Mouse (Mus musculus) v-Abl transformed pro-B cells (cell line): Measurements from ENCODE around the gene Spata5.

Experiments used
- in situ Hi-C, 2 experiments: fragments of 400-800 bp; cut with MboI; formaldehyde crosslinking; loops; one replicate each; pipeline ENCODE4 v1.15.1; 2025; ENCODE audit not compliant: unreplicated experiment in 2 of 2

The Spata5 gene

DNA sequence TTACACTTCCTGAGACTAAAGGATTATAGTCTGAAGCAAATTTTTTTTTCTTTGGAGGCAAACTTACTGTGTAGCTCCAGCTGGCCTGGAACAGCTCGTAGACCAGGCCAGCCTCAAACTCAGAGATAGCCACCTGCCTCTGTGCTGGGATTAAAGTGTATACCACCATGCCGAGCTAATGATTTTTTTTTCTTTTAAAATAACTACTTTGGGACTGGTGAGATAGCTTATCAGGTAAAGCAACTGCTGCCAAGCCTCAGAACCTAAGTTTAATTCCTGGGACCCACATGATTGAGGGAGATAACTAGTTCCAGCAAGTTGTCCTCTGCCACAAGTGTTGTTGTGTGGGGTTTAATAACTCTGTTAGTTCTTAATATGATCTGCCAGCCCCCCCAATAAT, 139.6 kb downstream of the Spata5 start:
- in situ Hi-C loops: no loop called here

- in situ Hi-C loops: no loop called here
Measured at GRCm38 (mm10) chr3:37561466-37561865, 141.8 kb downstream of the Spata5 start.

DNA sequence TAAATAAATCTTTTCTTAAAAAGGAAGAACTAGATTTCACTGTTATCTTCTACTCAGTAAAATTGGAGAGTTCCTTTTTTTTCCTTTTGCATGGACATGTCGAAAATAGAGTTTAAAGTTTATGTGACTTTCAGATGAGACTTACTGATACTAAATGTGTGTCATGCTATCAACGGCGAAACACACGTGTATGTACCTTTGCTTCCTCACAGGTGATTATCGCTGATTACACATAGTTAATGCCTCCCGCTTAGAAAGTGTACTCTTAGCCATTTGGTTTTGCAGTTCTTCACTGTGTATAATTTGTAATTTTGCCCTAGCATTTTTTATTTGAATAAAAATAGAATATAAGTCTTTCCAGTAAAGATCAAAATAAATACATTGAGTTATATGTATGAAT, 146.4 kb downstream of the Spata5 start:
- in situ Hi-C loops: no loop called here

DNA sequence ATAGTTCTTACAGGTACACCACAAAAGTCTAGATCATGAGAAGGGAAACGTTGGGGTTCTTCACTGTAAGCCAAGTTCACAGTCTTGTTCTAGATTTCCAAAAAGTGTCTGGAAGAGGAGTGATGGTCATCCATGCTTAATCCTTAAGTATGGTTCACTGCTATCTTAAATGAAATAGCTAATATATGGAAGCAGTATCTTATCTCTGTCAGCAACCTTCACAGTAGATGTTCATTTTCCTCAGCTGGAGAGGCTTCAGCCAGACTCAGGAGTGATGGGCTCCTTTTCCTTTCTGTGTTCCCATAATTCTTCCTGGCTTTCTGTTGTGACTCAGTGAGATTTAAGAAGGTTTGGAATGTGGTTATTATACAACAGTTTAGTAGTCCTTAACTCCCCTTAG, 147.8 kb downstream of the Spata5 start:
- in situ Hi-C loops: no loop called here

- in situ Hi-C loops: no loop called here
Measured at GRCm38 (mm10) chr3:37568780-37569179, 149.1 kb downstream of the Spata5 start.

DNA sequence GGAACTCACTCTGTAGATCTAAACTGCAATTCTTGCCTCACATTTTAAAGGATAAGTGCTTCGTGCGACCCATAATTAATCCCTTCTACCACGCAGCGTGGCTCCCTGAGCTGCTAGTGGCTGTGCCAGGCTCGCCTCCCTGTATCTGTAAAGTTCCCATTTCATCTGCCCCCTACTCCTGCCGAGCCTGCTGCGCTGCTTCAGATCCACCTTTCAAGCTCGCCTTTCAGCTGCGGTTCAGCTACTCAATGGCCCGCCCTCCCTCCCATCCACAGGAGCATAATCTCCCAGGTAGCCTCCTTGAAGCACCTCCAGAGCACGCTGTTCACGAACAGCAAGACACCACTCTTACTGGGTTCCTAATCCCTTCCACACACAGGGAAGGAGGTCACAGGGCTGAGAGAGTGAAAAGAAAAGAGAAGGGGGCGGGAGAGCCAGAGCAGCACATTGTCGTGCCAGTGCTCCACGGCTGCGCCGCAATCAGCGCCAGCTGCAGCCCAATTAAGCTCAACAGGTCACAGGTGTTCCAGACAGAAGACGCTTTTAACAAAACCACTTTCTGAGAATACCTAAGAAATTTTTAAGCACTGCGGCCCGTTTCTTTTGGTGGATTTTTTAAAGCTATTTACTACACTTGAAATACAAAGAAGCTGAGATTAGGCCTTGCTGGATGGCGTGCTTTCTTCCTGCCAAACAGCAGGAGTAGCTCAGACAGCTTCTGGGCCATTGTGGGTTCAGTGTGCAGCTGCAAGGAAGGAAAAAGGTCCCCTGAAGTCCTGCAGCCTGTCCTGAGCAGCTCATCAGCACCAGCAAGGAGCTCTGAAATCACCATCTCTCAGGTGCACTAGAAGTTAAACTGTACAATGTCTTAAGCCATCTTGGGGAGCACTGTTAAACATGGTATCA, 150.2 kb downstream of the Spata5 start:
- in situ Hi-C loops: no loop called here

- in situ Hi-C loops: no loop called here
Measured at GRCm38 (mm10) chr3:37571633-37572032, 151.9 kb downstream of the Spata5 start.

DNA sequence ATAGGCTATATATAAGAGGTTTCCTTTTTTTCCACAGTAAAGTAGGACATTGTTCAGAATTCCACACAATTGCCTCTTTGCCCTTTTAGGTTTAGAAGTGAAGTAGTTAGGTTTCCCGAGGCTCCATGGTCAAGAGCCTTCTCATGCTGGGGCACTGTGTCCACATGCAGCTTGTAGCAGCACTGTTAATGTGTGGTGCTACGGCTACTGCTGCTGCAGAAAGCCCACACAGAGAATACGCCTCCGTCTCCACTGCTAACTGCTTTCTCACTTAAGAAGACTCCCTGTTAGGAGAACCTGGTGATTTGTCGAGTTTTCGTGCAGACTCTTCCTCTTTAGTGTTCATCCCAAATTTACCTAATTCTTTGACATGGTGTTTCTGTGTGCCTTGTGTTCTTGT, 152.4 kb downstream of the Spata5 start:
- in situ Hi-C loops: no loop called here

DNA sequence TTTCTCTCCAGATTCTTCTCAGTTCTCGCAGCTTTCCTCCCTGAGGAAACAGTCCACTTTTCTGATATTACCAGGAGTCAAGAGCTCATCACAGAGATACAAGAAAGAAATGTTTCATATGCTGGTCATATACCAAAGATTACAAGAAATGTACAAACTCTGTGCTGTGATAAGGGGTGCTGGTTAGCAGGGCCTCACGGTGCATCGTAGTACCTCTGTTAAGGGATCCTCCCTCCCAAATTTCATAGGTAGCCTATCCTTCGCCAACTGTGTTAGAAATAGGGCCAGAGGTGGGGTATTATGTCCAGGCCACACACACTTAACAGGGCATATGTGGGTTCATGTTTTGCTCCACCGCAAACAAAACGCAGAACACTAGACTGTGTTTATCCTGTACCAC, 157.1 kb downstream of the Spata5 start:
- in situ Hi-C loops: no loop called here

- in situ Hi-C loops: no loop called here
Measured at GRCm38 (mm10) chr3:37577706-37578105, 158.0 kb downstream of the Spata5 start.

DNA sequence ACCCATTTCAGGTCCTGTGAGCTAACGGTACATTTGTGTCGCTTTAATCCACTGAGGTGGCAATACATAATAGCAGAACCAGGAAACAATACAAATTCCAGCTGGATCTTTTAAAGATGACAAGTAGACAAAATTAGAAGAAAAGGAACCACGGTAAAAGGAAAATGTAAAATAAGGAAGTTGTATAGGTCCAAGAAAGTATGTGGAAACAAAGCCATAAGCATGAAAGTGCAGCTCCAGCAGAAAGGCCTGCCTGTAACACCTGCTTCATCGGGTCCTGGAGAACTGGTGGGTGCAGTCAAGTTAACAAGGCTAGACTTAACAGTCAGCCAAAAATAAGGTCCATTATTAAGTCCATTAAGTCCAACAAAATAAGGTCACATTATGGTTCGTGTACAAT, 164.9 kb downstream of the Spata5 start:
- in situ Hi-C loops: no loop called here

- in situ Hi-C loops: no loop called here
Measured at GRCm38 (mm10) chr3:37585967-37586730, 166.5 kb downstream of the Spata5 start.

- in situ Hi-C loops: no loop called here
Measured at GRCm38 (mm10) chr3:37586731-37587578, 167.3 kb downstream of the Spata5 start.

DNA sequence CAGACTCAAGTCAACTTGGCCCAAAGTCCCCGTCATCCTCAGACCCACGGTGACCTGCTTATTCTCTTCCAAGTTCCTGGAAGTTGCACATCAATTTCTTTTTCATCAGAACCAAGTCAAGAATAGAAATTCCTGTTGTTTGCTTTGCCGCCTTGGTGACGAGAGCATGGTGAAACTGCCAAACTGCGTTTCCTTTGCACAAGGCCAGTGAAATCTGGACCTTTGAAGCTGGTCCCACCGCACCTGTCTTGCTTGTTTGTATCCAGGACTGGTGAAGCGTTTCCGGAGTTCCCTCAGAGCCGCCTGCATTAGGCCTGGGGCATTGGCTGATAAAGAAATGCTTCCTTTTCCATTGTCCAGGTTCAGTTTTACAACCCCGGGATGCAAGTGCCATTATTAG, 176.0 kb downstream of the Spata5 start:
- in situ Hi-C loops: no loop called here

DNA sequence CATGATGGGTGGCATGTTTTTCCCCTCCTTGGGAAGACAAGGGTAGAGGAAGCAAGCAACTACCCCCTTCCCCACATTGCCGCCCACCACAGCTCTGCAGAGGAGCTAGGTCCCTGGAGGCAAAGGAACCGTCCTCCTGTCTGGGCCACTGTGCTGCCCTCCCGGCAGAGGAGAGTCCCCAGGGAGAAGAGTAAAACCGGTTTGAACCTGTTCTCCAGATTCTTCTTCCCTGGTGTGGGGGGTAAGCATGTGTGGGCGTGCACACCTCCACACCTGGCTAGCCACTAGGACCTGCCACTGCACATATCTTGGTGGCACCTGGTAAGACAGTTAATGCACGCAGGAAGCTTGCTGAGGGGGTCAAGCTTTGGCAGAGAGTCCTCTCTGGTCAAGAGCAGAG, 176.8 kb downstream of the Spata5 start:
- in situ Hi-C loops: no loop called here

GRCm38 (mm10) chr3:37597200-37597599, 177.5 kb downstream of the Spata5 start:
- in situ Hi-C loops: no loop called here

DNA sequence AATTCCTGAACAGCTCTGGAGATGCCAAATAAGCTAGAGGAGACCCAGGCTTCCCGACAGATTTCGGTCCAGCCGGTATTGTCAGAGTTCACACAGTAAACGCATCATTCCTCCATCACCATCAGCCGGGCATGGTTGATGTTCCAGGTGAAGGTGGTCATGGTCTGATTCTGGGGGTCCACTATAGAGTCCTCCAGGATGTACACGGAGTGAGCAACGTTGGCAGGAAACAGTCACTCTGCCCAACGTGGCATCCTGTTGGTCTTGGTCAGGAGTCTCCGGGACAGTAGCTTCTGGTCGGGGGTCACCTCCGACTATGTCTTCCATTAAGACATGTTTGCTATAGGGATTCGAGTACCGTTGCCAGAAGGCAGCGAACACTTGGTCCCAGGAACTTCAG, 179.9 kb downstream of the Spata5 start:
- in situ Hi-C loops: loop anchor here in 1 of 2 experiments (10.0 kb wide), 1 partner anchor 125 kb away; no protein-coding TSS in a partner anchor

DNA sequence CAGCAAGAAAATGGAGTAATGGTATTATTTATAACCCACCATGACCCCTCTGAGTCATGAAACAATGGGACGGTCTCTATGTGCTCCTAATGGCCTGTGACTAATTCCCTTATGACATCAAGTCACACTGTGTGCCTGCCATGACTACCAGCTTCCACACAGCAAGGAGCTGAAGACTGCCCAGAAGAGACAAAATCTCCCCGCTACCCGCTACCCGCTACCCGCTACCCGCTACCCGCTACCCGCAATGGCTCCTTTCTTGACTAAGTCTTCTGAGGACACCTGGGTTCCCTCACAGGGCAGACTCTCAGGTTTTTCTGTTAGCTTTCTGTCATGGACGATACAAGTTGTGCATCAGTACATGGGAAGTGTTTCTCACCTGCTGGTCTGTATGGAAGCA, 182.7 kb downstream of the Spata5 start:
- in situ Hi-C loops: loop anchor here in 1 of 2 experiments (10.0 kb wide), 1 partner anchor 128 kb away; no protein-coding TSS in a partner anchor

DNA sequence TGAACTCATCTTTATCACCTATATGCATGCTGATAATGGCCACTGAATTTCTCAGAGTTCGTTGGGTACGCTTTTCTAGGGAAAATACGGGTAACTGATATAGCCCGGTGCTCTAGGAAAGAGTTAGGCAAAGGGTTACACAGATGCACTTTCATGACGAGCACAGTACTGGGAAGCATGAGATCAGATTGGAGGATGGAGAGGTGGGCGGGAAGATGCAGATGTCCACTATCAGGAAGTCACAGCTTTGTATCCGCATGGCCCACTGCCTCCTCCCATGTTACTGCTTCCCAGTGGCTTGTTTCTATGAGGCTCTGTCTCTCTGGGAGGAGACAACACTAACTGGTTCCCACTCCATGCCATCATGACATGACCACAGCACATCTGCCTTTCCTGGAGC, 183.2 kb downstream of the Spata5 start:
- in situ Hi-C loops: loop anchor here in 1 of 2 experiments (10.0 kb wide), 1 partner anchor 128 kb away; no protein-coding TSS in a partner anchor

GRCm38 (mm10) chr3:37603541-37603940, 183.8 kb downstream of the Spata5 start:
- in situ Hi-C loops: loop anchor here in 1 of 2 experiments (10.0 kb wide), 1 partner anchor 129 kb away; no protein-coding TSS in a partner anchor
